Mouse (Mus musculus) stomach, embryonic 15.5 days (tissue): ENCODE results near the gene Tspear. TPM values are rescaled to one million over a fixed set of nuclear protein-coding genes. Genes with fewer than 3 reads are reported as not detected.

Experiments
- microRNA counts: library from miRNA; unstranded; fragments of <30 nt; microRNA quantifications from one replicate; lab custom pipeline; 2016
- microRNA-seq: library from miRNA; unstranded; fragments of <30 nt; microRNA quantifications from one replicate; pipeline ENCODE4, GENCODE M21; 2016
- polyA plus RNA-seq: library from polyadenylated mRNA; unstranded; fragments of >200 nt; fragmentation: Nextera tagmentation; extraction: Ambion mirVana; gene quantifications from 2 replicates; pipeline ENCODE4 v1.2.1, GENCODE M21; 2015

Tspear gene
- polyA plus RNA-seq, 1 experiment from 2014 or later = 0.85 TPM

MicroRNAs encoded within 50 kb of the gene (microRNA counts, 519-probe panel; counts per million panel counts)
- 1,467 counts per million, percentile 6 among the panel's probes with 10 or more counts for microRNA mmu-miR-1930 (lab: Ali Mortazavi, UCI)

Small RNA genes within 50 kb of the gene (microRNA-seq; reads per million reads assigned to microRNA genes)
- 11.6 reads per million, percentile 26 among the genes with 10 or more reads in this experiment for gene Mir1930

Other genes starting within 250 kb of the Tspear start
- gene Fam207a, start 170.8 kb upstream of the Tspear start, polyA plus RNA-seq = 36.1 and 40.0 TPM in 2 replicates
- gene Itgb2, start 156.3 kb upstream of the Tspear start, polyA plus RNA-seq = 6.0 and 6.9 TPM in 2 replicates
- 174 and 178 TPM in 2 replicates for gene Pttg1ip, start 104.8 kb upstream of the Tspear start, polyA plus RNA-seq
- gene Sumo3, start 80.5 kb upstream of the Tspear start, polyA plus RNA-seq = 324 and 334 TPM in 2 replicates
- gene Gm49325, start 80.4 kb upstream of the Tspear start, polyA plus RNA-seq = 4.8 TPM in 1 of 2 replicates, not detected in the other
- 70.7 and 73.3 TPM in 2 replicates for gene Ube2g2, start 64.3 kb upstream of the Tspear start, polyA plus RNA-seq
- not detected in 2 replicates for gene Gm19402, start 4.2 kb downstream of the Tspear start, polyA plus RNA-seq
- gene Gm9508, start 10.7 kb downstream of the Tspear start, polyA plus RNA-seq = not detected in 2 replicates
- gene Gm10272, start 20.1 kb downstream of the Tspear start, polyA plus RNA-seq = not detected in 2 replicates
- gene Gm10024, start 24.9 kb downstream of the Tspear start, polyA plus RNA-seq = 0.35 TPM in 1 of 2 replicates, not detected in the other
- not detected in 2 replicates for gene Gm10142, start 29.2 kb downstream of the Tspear start, polyA plus RNA-seq
- gene Krtap12-1, start 34.0 kb downstream of the Tspear start, polyA plus RNA-seq = not detected in 2 replicates
- not detected in 2 replicates for gene Gm10100, start 39.9 kb downstream of the Tspear start, polyA plus RNA-seq
- not detected in 2 replicates for gene Gm18596, start 56.1 kb downstream of the Tspear start, polyA plus RNA-seq
- gene Gm9736, start 64.8 kb downstream of the Tspear start, polyA plus RNA-seq = not detected in 2 replicates
- not detected in 2 replicates for gene Gm3233, start 73.1 kb downstream of the Tspear start, polyA plus RNA-seq
- gene Gm3238, start 84.8 kb downstream of the Tspear start, polyA plus RNA-seq = not detected in 2 replicates
- gene Gm7138, start 90.4 kb downstream of the Tspear start, polyA plus RNA-seq = not detected in 2 replicates
- not detected in 2 replicates for gene Gm3250, start 96.0 kb downstream of the Tspear start, polyA plus RNA-seq
- not detected in 2 replicates for gene Gm7137, start 101.6 kb downstream of the Tspear start, polyA plus RNA-seq
- gene Gm9639, start 108.5 kb downstream of the Tspear start, polyA plus RNA-seq = not detected in 2 replicates
- gene Gm19668, start 112.6 kb downstream of the Tspear start, polyA plus RNA-seq = not detected in 2 replicates
- gene Gm9507, start 125.3 kb downstream of the Tspear start, polyA plus RNA-seq = not detected in 2 replicates
- not detected in 2 replicates for gene Gm2696, start 128.1 kb downstream of the Tspear start, polyA plus RNA-seq
- gene Krtap10-4, start 140.5 kb downstream of the Tspear start, polyA plus RNA-seq = not detected in 2 replicates
- not detected in 2 replicates for gene Krtap10-10, start 149.4 kb downstream of the Tspear start, polyA plus RNA-seq
- not detected in 2 replicates for gene Gm36176, start 160.2 kb downstream of the Tspear start, polyA plus RNA-seq
- not detected in 2 replicates for gene Gm10318, start 166.3 kb downstream of the Tspear start, polyA plus RNA-seq
- not detected in 2 replicates for gene Gm3285, start 175.4 kb downstream of the Tspear start, polyA plus RNA-seq
- 5.0 and 6.4 TPM in 2 replicates for gene Lrrc3, start 216.0 kb downstream of the Tspear start, polyA plus RNA-seq